Mouse (Mus musculus): ENCODE data around the gene Efna2. TPM values are rescaled to one million over a fixed set of nuclear protein-coding genes. Genes with fewer than 3 reads are reported as not detected.

Efna2 gene
- polyA plus RNA-seq (2012; rRNA removed), result 24.1 and 27.6 TPM in 2 replicates

GRCm38 (mm10) chr10:80179068-80180051 is at the start of gene Efna2:
Gene Efna2, plus strand, starts transcription at chr10:80179482.

GRCm38 (mm10) chr10:80138553-80139438 is 40.5 kb upstream of the Efna2 start, which contains the start of gene Atp5d:
Gene Atp5d, plus strand, starts transcription at chr10:80138632.

GRCm38 (mm10) chr10:80140666-80141035 is 38.6 kb upstream of the Efna2 start, which contains the start of gene Cbarp:
Gene Cbarp, minus strand, starts transcription at chr10:80140835.

GRCm38 (mm10) chr10:80147719-80148601 is 31.3 kb upstream of the Efna2 start, which contains the start of gene Midn:
Gene Midn, plus strand, starts transcription at chr10:80148272.

GRCm38 (mm10) chr10:80165392-80166128 is 13.7 kb upstream of the Efna2 start, which contains the start of gene Cirbp:
Gene Cirbp, plus strand, starts transcription at chr10:80165985.

GRCm38 (mm10) chr10:80172527-80173292 is 6.6 kb upstream of the Efna2 start, which contains the start of gene 1600002K03Rik:
Gene 1600002K03Rik, plus strand, starts transcription at chr10:80172944.

GRCm38 (mm10) chr10:80226416-80227165 is 47.3 kb downstream of the Efna2 start, which contains the start of gene Mum1:
Gene Mum1, plus strand, starts transcription at chr10:80226434.

Other genes starting within 250 kb of the Efna2 start
- 93.7 and 94.3 TPM in 2 replicates for gene Wdr18, start 219.3 kb upstream of the Efna2 start, polyA plus RNA-seq (2012; rRNA removed)
- gene Grin3b, start 208.8 kb upstream of the Efna2 start, polyA plus RNA-seq (2012; rRNA removed), result 0.26 and 0.77 TPM in 2 replicates
- 471 and 485 TPM in 2 replicates for gene Tmem259, start 195.2 kb upstream of the Efna2 start, polyA plus RNA-seq (2012; rRNA removed)
- gene Cnn2, start 190.9 kb upstream of the Efna2 start, polyA plus RNA-seq (2012; rRNA removed), result 287 and 331 TPM in 2 replicates
- gene Abca7, start 183.0 kb upstream of the Efna2 start, polyA plus RNA-seq (2012; rRNA removed), result 20.1 and 25.5 TPM in 2 replicates
- 23.1 and 27.9 TPM in 2 replicates for gene Arhgap45, start 162.8 kb upstream of the Efna2 start, polyA plus RNA-seq (2012; rRNA removed)
- 406 and 421 TPM in 2 replicates for gene Polr2e, start 139.7 kb upstream of the Efna2 start, polyA plus RNA-seq (2012; rRNA removed)
- 613 and 620 TPM in 2 replicates for gene Gpx4, start 132.3 kb upstream of the Efna2 start, polyA plus RNA-seq (2012; rRNA removed)
- 85.9 and 89.3 TPM in 2 replicates for gene Sbno2, start 73.9 kb upstream of the Efna2 start, polyA plus RNA-seq (2012; rRNA removed)
- 186 and 203 TPM in 2 replicates for gene Stk11, start 63.7 kb upstream of the Efna2 start, polyA plus RNA-seq (2012; rRNA removed)
- gene Atp5d, start 40.9 kb upstream of the Efna2 start, polyA plus RNA-seq (2012; rRNA removed), result 1,675 and 3,137 TPM in 2 replicates
- 58.9 and 61.5 TPM in 2 replicates for gene Cbarp, start 38.6 kb upstream of the Efna2 start, polyA plus RNA-seq (2012; rRNA removed)
- gene Midn, start 31.2 kb upstream of the Efna2 start, polyA plus RNA-seq (2012; rRNA removed), result 221 and 248 TPM in 2 replicates
- 166 and 186 TPM in 2 replicates for gene Cirbp, start 13.5 kb upstream of the Efna2 start, polyA plus RNA-seq (2012; rRNA removed)
- 11.6 and 15.0 TPM in 2 replicates for gene 1600002K03Rik, start 6.5 kb upstream of the Efna2 start, polyA plus RNA-seq (2012; rRNA removed)
- gene Mum1, start 47.0 kb downstream of the Efna2 start, polyA plus RNA-seq (2012; rRNA removed), result 50.0 and 52.1 TPM in 2 replicates
- gene Ndufs7, start 69.6 kb downstream of the Efna2 start, polyA plus RNA-seq (2012; rRNA removed), result 763 TPM in 2 replicates
- 151 and 218 TPM in 2 replicates for gene Gamt, start 81.5 kb downstream of the Efna2 start, polyA plus RNA-seq (2012; rRNA removed)
- gene Dazap1, start 82.0 kb downstream of the Efna2 start, polyA plus RNA-seq (2012; rRNA removed), result 82.9 and 83.0 TPM in 2 replicates
- 1,795 and 1,851 TPM in 2 replicates for gene Rps15, start 113.0 kb downstream of the Efna2 start, polyA plus RNA-seq (2012; rRNA removed)
- 3.4 and 4.0 TPM in 2 replicates for gene Apc2, start 116.5 kb downstream of the Efna2 start, polyA plus RNA-seq (2012; rRNA removed)
- gene 2310011J03Rik, start 141.1 kb downstream of the Efna2 start, polyA plus RNA-seq (2012; rRNA removed), result 71.0 and 75.2 TPM in 2 replicates
- gene Pcsk4, start 150.0 kb downstream of the Efna2 start, polyA plus RNA-seq (2012; rRNA removed), result 17.4 and 20.3 TPM in 2 replicates
- 8.6 and 13.7 TPM in 2 replicates for gene Reep6, start 150.5 kb downstream of the Efna2 start, polyA plus RNA-seq (2012; rRNA removed)
- gene Adamtsl5, start 168.9 kb downstream of the Efna2 start, polyA plus RNA-seq (2012; rRNA removed), result 18.5 and 21.2 TPM in 2 replicates
- gene Plk5, start 177.0 kb downstream of the Efna2 start, polyA plus RNA-seq (2012; rRNA removed), result 8.2 and 10.0 TPM in 2 replicates
- 95.3 and 114 TPM in 2 replicates for gene Mex3d, start 208.2 kb downstream of the Efna2 start, polyA plus RNA-seq (2012; rRNA removed)
- gene Mbd3, start 220.1 kb downstream of the Efna2 start, polyA plus RNA-seq (2012; rRNA removed), result 266 and 282 TPM in 2 replicates
- 1,515 and 1,936 TPM in 2 replicates for gene Uqcr11, start 227.3 kb downstream of the Efna2 start, polyA plus RNA-seq (2012; rRNA removed)